In the genomic region with DNA sequence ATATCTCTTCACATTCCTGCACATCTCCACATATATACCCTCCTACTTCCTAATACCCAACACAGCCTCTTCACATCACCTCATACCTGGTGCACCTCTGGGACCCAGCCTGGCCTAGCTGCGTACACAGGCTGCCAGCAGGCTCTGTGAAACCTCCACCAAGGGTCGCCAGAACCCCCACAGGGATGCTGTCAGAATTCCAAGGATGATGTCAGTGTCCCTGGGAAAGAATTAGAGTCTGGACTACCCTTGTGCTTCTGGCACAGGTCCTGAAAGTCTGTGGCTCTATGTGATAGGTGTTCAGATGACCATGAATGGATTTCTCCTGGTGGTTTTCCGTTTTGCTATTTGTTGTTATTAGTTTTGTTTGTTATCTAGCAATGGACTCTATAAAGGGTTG, we compare ENCODE assay signal across 22 mouse cellular contexts.
"Had no signal": no experiment of that assay in that cellular context is flagged by ENCODE, and none has a peak within 500 bp of the region (broad histone marks: within the 10 kb centered on the region; RNA-seq: fewer than 3 reads in every experiment).

No protein-coding gene starts in this region.

- DNase-seq: heart, postnatal 10 days; heart, postnatal 14 days; heart, postnatal 36 days; heart, postnatal 4 days; kidney, adult 11 months; kidney, adult 18-20 months; kidney, adult 2 months; kidney, adult 8-10 months; kidney, adult 9 months; kidney, postnatal 10 days; kidney, postnatal 14 days; kidney, postnatal 25 days; kidney, postnatal 36 days; kidney, postnatal 4 days; layer of hippocampus, adult 9-11 months; layer of hippocampus, postnatal 36 days had no signal

- ATAC-seq: hindbrain, embryonic 16.5 days; hindbrain, postnatal 0 days; inflammation-experienced regulatory T-cells, adult 6 months; intestine, embryonic 15.5 days; intestine, embryonic 16.5 days; intestine, postnatal 0 days had no signal
